18 mouse cellular contexts compared by ENCODE assay signal in genomic region chr19:43780391-43780790, GRCm38 (mm10). TPM values are rescaled to one million over a fixed set of nuclear protein-coding genes. Genes with fewer than 3 reads are reported as not detected.
"Had no signal": no experiment of that assay in that cellular context is flagged by ENCODE, and none has a peak within 500 bp of the region (broad histone marks: within the 10 kb centered on the region; RNA-seq: fewer than 3 reads in every experiment).

No protein-coding gene starts in this region.

- DNase-seq: lung, adult 18-20 months; lung, embryonic 14.5 days; lung, postnatal 10 days; lung, postnatal 4 days; midbrain, embryonic 14.5 days; right cerebral cortex, postnatal 14 days; thymus, adult 2 months; thymus, postnatal 25 days; thymus, postnatal 4 days had no signal

- H3K9me3 ChIP-seq: midbrain, embryonic 10.5 days; midbrain, embryonic 12.5 days; neural tube, embryonic 12.5 days; stomach, embryonic 15.5 days had no signal

- H3K4me1 ChIP-seq: midbrain, embryonic 10.5 days; midbrain, embryonic 12.5 days; neural tube, embryonic 12.5 days; stomach, embryonic 15.5 days had no signal

- H3K27me3 ChIP-seq: midbrain, embryonic 12.5 days; neural tube, embryonic 12.5 days; stomach, embryonic 15.5 days had no signal

- H3K4me3 ChIP-seq: midbrain, embryonic 10.5 days; midbrain, embryonic 12.5 days; myocyte; neural tube, embryonic 12.5 days; stomach, embryonic 15.5 days had no signal

- H3K27ac ChIP-seq: midbrain, embryonic 10.5 days; midbrain, embryonic 12.5 days; neural tube, embryonic 12.5 days; stomach, embryonic 15.5 days; stomach, postnatal 0 days had no signal

- H3K4me2 ChIP-seq: lung, embryonic 14.5 days; midbrain, embryonic 12.5 days; neural tube, embryonic 12.5 days; stomach, embryonic 15.5 days had no signal

- H3K9ac ChIP-seq: lung, embryonic 14.5 days; midbrain, embryonic 12.5 days; neural tube, embryonic 12.5 days; stomach, embryonic 15.5 days had no signal

- ATAC-seq: midbrain, embryonic 16.5 days had no signal

- H3K36me3 ChIP-seq: midbrain, embryonic 10.5 days; midbrain, embryonic 12.5 days; neural tube, embryonic 12.5 days; stomach, embryonic 15.5 days had no signal

RNA-seq across cellular contexts. Expression of gene Abcc2, which starts 1.6 kb away (rescaled TPM):
- total RNA-seq: megakaryocyte-erythroid progenitor cell, adult 5-6 weeks had no signal
- polyA plus RNA-seq: lung, embryonic 14.5 days; lung, embryonic 16.5 days; midbrain, embryonic 12.5 days; midbrain, embryonic 14.5 days; myocyte had no signal
